ENCODE assay signal across 8 mouse cellular contexts in the genomic region with DNA sequence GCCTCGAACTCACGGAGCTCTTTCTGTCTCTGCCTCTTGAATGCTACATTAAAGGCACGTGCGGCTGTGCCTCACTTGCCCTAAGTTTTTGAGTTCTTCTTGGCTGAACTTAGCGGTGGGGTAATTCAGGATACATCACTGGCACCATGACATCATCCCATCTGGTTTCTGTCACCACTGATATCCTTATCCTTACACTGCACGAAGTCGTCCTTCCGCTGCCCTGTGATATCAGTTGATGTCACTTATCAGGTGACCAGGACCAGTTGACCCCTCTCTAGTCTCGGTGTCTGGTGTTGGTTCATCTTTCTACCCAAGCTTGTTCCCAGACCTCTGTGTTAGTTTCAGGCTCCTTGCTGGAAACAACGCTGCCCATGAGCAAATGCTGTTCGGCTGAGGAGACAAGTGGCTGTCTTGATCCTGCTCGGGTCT. TPM values are rescaled to one million over a fixed set of nuclear protein-coding genes. Genes with fewer than 3 reads are reported as not detected.
A peak's percentile ranks its signal among the peaks of the same experiment; 100 is the strongest.
DNase-seq lines count a peak whose midpoint lies in the region; ATAC-seq and TF ChIP-seq lines count a peak whose summit lies in the region.

No protein-coding gene starts in this region.

- H3K9ac ChIP-seq in lung, postnatal 0 days (replicated peaks; ENCODE audit: low read depth), result 0 out of 2 replicates have a peak overlapping the region, but pooled peaks have one; percentile 56

- TF ChIP-seq EP300 in lung, postnatal 0 days (IDR thresholded peaks at IDR 0.05), result no peak

- no peaks in the 10 kb centered on the region for H3K9me3 ChIP-seq in lung, postnatal 0 days (ENCODE audit: low read length)

- peak overlapping the region; percentile 90 for H3K4me2 ChIP-seq in lung, postnatal 0 days (replicated peaks; ENCODE audit: low read depth, low read length)

- intact Hi-C loops in heart, postnatal 10 days (cut with DNase I), result no loop called here
- intact Hi-C loops in gastrocnemius, postnatal 14 days (cut with DNase I; ENCODE audit: low total_unique reads), result no loop called here

- no peaks in the 10 kb centered on the region for H3K36me3 ChIP-seq in lung, postnatal 0 days (ENCODE audit: insufficient read depth, low read length)

- TF ChIP-seq CTCF in lung, postnatal 0 days (IDR thresholded peaks at IDR 0.05), result no peak

- peak; percentile 48 for DNase-seq in embryo, embryonic 10 days (ENCODE audit: low spot score)
- no peak for DNase-seq in embryo, embryonic 10.5 days (ENCODE audit: low spot score)
- peak; percentile 78 for DNase-seq in c-Kit-positive CD71-positive TER-119-negative erythroid progenitor cells, embryonic 14.5 days (ENCODE audit: low read depth)
- peak; percentile 43 to 50 for DNase-seq in heart, postnatal 10 days
- DNase-seq in lung, postnatal 0 days (ENCODE audit: low spot score), result no peak
- DNase-seq in gastrocnemius, postnatal 14 days, result no peak
- DNase-seq in adrenal gland, adult 8-10 months, result no peak

- 0 out of 2 replicates have a peak overlapping the region, but pooled peaks have one; percentile 80 for H3K27ac ChIP-seq in lung, postnatal 0 days (ENCODE audit: low read length)

- H3K4me3 ChIP-seq in lung, postnatal 0 days (ENCODE audit: low read depth, low read length), result peak overlapping the region; percentile 58

- ATAC-seq in lung, postnatal 0 days, result no peak
- ATAC-seq in inflammation-experienced regulatory T-cells, adult 6 months, result no peak

- no peaks in the 10 kb centered on the region for H3K4me1 ChIP-seq in lung, postnatal 0 days (ENCODE audit: insufficient read depth, low read depth, low read length)

- 0 out of 2 replicates have a peak, but pooled peaks cover 9% of the 10 kb centered on the region for H3K27me3 ChIP-seq in lung, postnatal 0 days (replicated peaks; ENCODE audit: insufficient read depth, low read length)

- 37% methylated on average over 12 of the region's 12 CpGs for WGBS in lung, postnatal 0 days

RNA-seq across cellular contexts. Expression of a gene that starts 0.6 kb away (rescaled TPM):
- total RNA-seq in heart, postnatal 10 days (2021), result 1 to 10 TPM; 6.1 to 8.2 TPM
- polyA plus RNA-seq in lung, postnatal 0 days (2015; fragmentation: Nextera tagmentation; extraction: Ambion mirVana), result 4.0 and 5.1 TPM in 2 replicates
- polyA plus RNA-seq in inflammation-experienced regulatory T-cells, adult 6 months (2017; shearing (Covaris generic)), result 1 to 10 TPM; 2.9 to 5.3 (median 3.2) TPM
- total RNA-seq in gastrocnemius, postnatal 14 days (2021), result 1 to 10 TPM; 2.9 to 3.3 TPM
- total RNA-seq in adrenal gland, adult 8-10 months (2022), result 1 to 10 TPM; 3.0 to 6.5 (median 4.8) TPM

RNA-seq across cellular contexts. Expression of a gene that starts 1.9 kb away (rescaled TPM):
- total RNA-seq in heart, postnatal 10 days (2021), result 1 to 10 TPM; 1.3 TPM
- 11.8 and 13.8 TPM in 2 replicates for polyA plus RNA-seq in lung, postnatal 0 days (2015; fragmentation: Nextera tagmentation; extraction: Ambion mirVana)
- 10 to 100 TPM; 34.7 to 48.9 (median 41.6) TPM for polyA plus RNA-seq in inflammation-experienced regulatory T-cells, adult 6 months (2017; shearing (Covaris generic))
- total RNA-seq in gastrocnemius, postnatal 14 days (2021), result under 1 TPM; 0.42 to 0.57 TPM
- 1 to 10 TPM; 3.1 to 3.9 (median 3.6) TPM for total RNA-seq in adrenal gland, adult 8-10 months (2022)

RNA-seq across cellular contexts. Expression of a gene that starts 5.2 kb away (rescaled TPM):
- 100 to 1,000 TPM in 1 of 2 experiments, 10 to 100 TPM in 1; 92.1 to 104 TPM for total RNA-seq in heart, postnatal 10 days (2021)
- 70.1 and 85.7 TPM in 2 replicates for polyA plus RNA-seq in lung, postnatal 0 days (2015; fragmentation: Nextera tagmentation; extraction: Ambion mirVana)
- 1 to 10 TPM; 2.2 to 4.3 (median 4.2) TPM for polyA plus RNA-seq in inflammation-experienced regulatory T-cells, adult 6 months (2017; shearing (Covaris generic))
- total RNA-seq in gastrocnemius, postnatal 14 days (2021), result 10 to 100 TPM; 25.3 to 25.5 TPM
- 10 to 100 TPM; 29.7 to 54.3 (median 41.1) TPM for total RNA-seq in adrenal gland, adult 8-10 months (2022)

RNA-seq across cellular contexts. Expression of a gene that starts 13.2 kb away (rescaled TPM):
- total RNA-seq in heart, postnatal 10 days (2021), result 100 to 1,000 TPM; 138 to 156 TPM
- polyA plus RNA-seq in lung, postnatal 0 days (2015; fragmentation: Nextera tagmentation; extraction: Ambion mirVana), result 0.46 and 0.56 TPM in 2 replicates
- under 1 TPM; 0.55 to 0.90 (median 0.74) TPM for polyA plus RNA-seq in inflammation-experienced regulatory T-cells, adult 6 months (2017; shearing (Covaris generic))
- 100 to 1,000 TPM in 1 of 2 experiments, 10 to 100 TPM in 1; 73.3 to 103 TPM for total RNA-seq in gastrocnemius, postnatal 14 days (2021)
- 1 to 10 TPM; 3.1 to 7.0 (median 5.3) TPM for total RNA-seq in adrenal gland, adult 8-10 months (2022)

RNA-seq across cellular contexts. Expression of a gene that starts 32.2 kb away (rescaled TPM):
- total RNA-seq in heart, postnatal 10 days (2021), result 1 to 10 TPM; 8.5 to 9.2 TPM
- 11.2 and 12.7 TPM in 2 replicates for polyA plus RNA-seq in lung, postnatal 0 days (2015; fragmentation: Nextera tagmentation; extraction: Ambion mirVana)
- polyA plus RNA-seq in inflammation-experienced regulatory T-cells, adult 6 months (2017; shearing (Covaris generic)), result 10 to 100 TPM in 1 of 3 experiments, 1 to 10 TPM in 2; 4.3 to 11.0 (median 8.1) TPM
- 1 to 10 TPM; 5.1 to 5.5 TPM for total RNA-seq in gastrocnemius, postnatal 14 days (2021)
- 10 to 100 TPM; 23.8 to 44.1 (median 32.9) TPM for total RNA-seq in adrenal gland, adult 8-10 months (2022)

Comparison
In these comparisons a context has a peak if more than half of its experiments do, and no peak if none do; other contexts are left out.
1. DNase-seq: peak in embryo, embryonic 10 days (single experiment), c-Kit-positive CD71-positive TER-119-negative erythroid progenitor cells, embryonic 14.5 days (single experiment) and heart, postnatal 10 days (2 of 2); none in embryo, embryonic 10.5 days (single experiment), lung, postnatal 0 days (single experiment), gastrocnemius, postnatal 14 days (single experiment) and adrenal gland, adult 8-10 months (single experiment).